Mouse (Mus musculus): ENCODE data around the gene Chn2.
A peak's percentile ranks its signal among the peaks of the same experiment; 100 is the strongest.

Chn2 gene

DNA sequence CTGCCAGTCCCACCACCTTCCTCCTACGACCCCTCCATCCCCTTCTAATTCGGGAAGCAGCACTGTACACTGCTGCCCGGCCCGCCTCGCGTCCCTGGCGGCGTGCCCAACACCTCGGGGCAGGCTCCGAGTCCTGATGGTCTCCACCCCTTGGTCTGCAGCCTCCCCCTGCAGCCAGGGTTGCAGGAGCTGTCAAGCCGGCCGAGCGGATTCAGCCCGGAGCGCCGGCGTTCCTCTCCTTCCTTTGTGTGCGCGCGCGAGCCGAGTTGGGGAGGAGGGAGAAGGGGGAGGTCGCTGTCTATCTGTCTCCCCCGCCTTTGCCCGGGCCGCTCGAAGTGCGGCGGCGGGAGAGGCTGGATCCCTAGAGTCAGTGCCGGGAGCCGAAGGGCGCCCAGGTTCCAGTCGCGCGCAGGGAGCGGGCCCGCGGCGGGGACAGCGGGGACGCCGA lies at the start of gene Chn2:
Gene Chn2, plus strand, starts transcription at position 198 of the 448 bp plus-strand sequence.
- DNase-seq = peak; percentile 51

DNA sequence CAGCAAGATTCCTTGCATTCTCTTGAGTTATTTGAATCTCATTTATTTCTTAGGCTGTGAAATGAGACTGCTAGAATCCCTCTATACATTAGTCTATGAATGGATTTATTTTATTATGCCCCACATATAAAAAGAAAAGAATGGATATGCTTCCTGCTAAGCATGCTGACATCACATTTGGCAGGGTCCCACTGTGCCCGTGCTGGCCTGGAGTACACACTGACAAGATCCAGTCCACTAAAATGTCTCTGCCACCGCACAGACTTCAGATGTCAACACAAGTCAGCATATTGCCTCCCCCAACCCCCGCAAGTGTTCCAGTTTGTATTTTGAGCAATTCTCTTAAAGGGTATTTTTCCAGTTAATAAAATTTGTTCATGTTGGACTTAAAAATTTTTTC lies 47.0 kb upstream of the Chn2 start:
- DNase-seq = no peak

GRCm38 (mm10) chr6:53995519-53995918 lies 43.8 kb upstream of the Chn2 start:
- DNase-seq = peak; percentile 64

- DNase-seq = no peak
Observed at GRCm38 (mm10) chr6:53996226-53996955, 43.0 kb upstream of the Chn2 start.

DNA sequence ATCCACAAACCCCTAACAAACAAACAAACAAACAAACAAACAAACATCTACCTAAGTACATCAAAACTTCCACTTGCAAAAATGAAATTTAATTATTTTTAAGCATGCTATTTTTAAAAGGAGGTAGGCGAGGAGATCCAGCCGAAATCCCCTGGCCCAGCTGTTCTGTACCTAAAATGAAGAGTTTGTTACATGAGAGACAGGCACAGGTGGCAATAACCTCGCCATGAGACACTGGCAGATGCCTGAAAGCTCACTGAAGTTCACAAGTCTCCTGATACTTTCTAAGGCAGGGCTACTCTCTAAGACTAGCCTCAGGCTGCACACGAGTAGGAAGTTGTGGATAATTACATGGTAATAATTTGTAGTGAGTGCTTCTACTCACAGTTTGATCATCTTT lies 34.1 kb upstream of the Chn2 start:
- DNase-seq = no peak

DNA sequence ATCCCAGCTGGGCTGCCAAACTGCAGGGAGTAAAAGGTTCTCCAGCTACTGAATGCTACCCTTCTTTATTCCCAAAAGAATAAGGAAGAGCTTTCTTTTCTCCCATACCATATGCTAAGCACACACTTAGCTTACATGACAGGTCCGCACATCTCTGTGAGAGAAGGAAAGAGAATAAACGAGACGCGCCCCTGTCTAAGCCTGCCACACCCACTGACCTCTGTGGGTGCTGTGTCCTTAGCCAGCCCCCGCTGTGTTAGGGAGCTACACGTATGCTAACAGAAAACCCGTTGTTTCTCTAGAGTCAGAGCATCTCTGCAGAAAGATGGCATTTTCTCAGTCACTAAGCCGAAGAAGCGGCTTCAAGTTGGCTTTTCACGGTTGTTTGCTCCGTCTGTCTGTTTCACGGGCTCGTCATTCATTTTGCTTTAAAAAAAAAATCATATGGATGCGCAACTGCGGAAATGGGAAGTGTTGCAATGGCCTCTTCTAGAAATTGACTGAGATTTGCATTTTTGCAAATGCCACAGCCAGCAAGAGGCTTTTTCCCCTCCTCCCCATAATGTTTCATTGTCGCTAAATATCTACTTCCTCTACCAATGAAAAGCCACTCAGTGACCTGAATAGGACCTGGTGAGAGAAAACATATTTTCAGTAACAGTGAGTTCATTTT lies 30.8 kb upstream of the Chn2 start:
- no peak for DNase-seq

DNA sequence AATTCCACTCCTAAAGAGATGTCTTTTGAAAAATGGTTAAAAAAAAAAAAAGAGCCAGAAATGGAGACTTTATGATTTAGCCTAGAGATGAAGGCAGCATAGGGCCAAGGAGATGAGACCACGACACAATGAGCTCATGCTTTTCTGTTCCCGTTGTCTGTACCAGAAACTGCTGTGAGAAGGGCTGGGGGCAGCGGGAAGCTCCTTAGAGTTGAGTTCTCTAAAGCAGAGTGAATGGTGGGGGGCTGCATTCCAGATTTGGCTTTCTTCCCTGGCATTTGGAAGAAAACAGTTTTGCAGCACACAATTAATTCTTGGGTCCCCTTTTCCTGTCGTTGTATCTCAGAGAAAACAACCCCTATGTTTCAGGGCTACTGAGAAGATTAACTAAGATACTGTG lies 30.1 kb upstream of the Chn2 start:
- DNase-seq = no peak

DNA sequence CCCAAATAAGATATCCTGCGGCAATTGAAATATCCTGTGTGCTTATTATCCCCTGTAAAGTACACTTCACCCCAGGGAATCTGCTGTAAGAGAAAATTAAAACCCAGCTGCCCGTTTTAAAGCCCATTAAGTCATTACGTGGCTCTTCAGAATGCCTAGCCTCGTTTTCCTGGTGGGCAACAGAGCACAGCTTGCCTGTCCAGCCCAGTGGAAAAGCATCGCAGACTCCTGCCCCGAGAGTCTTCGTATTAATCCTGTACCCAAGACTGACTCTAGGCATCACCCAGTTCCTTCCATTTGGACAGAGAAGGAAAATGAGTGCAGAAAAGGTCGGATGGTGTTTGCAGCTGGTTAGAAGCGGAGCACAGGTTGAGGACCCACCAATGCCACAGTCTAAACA lies 29.0 kb upstream of the Chn2 start:
- no peak for DNase-seq

GRCm38 (mm10) chr6:54012163-54012562 lies 27.2 kb upstream of the Chn2 start:
- DNase-seq = no peak

GRCm38 (mm10) chr6:54018038-54018437 lies 21.3 kb upstream of the Chn2 start:
- DNase-seq = peak; percentile 39

DNA sequence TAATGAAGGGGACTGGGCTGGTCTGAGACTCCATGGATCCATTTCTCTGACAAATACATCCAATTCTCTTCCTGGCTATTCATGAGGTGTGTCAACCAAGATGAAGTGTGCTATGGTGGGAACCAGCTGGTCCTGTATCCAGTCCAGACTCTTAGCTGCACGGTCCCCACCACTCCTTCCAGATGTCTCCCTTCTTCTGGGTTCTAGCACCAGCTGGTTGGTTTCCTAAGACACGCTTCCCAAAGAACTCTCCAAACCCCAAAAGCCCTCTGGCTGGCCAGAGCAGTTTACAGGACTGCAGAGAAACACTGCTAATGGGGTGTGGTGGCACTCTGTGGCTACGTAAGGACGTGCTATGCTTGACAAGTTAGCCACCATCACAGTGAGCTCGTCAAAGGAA lies 20.5 kb upstream of the Chn2 start:
- peak; percentile 84 for DNase-seq

DNA sequence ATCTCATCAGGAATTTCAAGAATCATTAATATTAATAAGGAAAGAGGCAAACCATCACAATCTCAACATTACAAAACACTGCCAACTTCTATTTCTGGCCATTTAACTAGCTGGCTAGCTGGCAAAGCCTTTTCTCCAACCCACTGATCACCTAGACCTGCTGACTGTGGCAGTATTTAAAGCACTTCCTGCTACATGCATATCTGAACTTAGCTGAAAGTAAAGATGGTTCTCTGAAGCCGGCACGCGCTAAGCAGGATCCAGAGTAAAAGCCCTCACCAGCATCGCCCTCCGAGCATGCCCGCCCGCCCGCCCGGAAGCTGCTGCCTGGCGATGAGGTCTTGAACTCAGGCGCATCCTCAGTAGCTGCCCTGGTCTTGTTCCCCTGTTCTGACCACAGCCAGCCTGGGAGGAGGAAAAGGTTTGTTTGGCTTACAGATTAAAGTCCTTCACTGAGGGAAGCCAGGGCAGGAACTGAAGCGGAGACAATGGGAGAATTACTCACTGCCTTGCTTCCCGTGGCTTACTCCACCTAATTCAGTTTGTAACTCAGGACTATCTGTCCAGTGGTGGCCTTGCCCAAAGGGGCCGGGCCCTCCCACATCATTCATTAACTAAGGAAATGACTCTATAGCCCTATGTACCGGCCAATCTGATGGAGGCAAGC lies 18.1 kb upstream of the Chn2 start:
- peak; percentile 70 for DNase-seq

DNA sequence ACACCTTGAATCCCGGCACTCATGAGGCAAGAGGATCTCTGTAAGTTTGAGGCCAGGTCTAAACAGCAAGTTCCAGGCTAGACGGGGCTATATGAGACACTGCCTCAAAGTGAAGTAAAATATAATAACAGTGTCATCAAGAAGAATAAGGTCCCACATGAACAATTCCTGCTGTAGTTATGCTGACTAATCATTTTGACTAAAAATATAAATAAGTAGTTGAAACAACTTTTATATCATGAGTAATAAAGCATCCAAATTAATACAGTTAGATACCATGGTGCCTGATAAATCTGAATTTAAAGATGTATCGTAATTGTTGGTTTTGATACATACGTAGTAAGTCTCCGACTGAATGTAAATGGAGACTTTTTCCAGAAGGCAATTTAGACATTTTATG lies 15.5 kb upstream of the Chn2 start:
- DNase-seq = no peak

DNA sequence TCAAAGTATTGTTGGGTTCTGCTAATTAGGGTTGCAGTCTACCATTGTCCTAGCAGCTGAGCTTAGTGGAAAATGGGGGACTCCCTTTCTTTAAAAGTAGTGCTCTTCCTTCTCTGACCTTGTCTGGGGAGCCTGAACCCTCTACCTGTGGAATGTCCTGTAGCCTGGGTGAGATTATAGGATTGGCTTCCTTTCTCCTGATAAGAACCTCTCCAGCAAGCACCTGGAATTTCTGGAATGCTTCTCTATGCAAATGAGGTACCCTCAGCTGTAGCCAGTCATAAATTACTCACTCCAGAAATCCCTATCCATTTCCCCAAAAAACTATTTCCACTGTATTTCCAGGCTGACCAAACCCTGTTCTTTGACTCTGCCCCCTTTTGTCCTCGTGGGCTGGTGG lies 10.6 kb upstream of the Chn2 start:
- no peak for DNase-seq

DNA sequence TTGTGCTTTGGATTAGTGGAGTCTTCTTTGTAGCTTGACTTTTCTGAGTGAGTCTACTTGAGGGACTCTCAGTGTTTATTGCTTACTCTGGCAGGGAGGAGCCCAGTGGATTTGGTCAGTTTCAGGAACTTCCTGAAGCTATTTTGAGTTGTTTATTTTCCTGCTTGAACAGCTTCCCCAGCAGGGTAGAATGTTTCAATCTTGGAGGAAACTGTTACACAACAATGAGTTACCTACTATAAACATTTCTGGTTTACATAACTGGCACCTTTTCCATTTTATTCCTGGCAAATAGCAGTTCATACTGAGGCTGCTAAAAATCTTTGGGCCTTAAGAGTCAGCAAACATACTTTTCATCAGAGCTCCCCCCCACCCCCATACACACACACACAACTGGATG lies 9.0 kb upstream of the Chn2 start:
- peak; percentile 19 for DNase-seq

GRCm38 (mm10) chr6:54030776-54031175 lies 8.6 kb upstream of the Chn2 start:
- peak; percentile 30 for DNase-seq

- DNase-seq = peak; percentile 86
Observed at GRCm38 (mm10) chr6:54034471-54034870, 4.9 kb upstream of the Chn2 start.

DNA sequence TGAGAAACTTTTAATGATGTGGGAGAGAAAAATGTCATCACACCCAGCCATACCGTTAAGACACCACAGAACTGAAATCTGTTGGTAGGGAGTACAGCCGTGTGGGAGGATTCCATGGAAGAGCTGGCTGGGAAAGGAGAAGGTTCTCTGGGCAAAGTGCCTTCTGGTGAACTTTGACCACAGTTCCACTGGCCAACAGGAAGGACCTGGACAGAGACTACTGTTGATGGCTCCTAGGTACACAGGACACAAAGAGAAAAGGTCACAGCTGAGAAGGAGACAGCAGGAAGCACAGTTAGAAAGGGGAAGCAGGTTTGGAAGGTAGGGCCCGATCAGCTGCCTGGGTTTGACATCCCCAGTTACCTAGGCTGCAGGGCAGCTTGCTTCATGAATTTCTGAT lies 3.8 kb upstream of the Chn2 start:
- DNase-seq = no peak

DNA sequence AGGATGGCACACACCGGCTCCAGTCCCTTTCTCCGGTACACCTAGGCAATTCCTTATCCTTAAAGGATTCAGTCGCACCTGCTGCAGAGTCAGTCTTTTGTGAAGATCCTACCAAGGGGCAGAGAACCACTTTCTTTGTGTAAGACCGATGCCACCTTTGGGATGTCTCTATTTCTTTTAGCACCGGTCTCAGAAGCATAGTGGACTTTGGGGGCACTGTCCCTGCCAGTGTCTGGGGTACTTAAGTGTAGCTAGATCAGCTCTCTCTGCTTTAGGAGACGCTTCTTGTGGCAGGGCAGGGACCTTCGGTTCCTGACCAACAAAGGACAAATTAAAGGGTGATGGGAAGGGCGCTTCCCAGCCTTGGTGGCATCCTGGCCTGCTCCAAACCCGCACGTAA lies 488 bp upstream of the Chn2 start:
- no peak for DNase-seq

- DNase-seq = peak; percentile 66
Observed at GRCm38 (mm10) chr6:54039805-54040447, 572 bp downstream of the Chn2 start.

DNA sequence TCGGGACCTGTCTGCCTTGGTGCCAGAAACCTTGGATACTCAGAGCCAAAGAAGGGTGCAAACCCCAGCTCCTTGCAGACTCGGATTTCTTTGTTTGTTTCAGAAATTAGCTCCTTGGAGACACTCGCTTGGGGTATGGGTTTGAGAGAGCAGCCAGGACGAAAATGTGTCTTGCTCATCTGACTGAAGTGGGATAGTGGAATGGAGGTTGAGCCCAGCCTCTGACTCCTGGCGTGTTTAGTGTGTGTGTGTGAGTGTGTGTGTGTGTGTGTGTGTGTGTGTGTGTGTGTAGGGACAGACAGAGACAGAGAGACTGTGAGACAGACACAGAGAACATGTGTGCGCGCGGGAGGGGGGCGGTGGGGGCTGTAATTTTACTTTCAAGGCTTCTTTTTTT lies 1.1 kb downstream of the Chn2 start:
- no peak for DNase-seq

GRCm38 (mm10) chr6:54041386-54042043 lies 2.2 kb downstream of the Chn2 start:
- no peak for DNase-seq

GRCm38 (mm10) chr6:54042142-54042541 lies 2.8 kb downstream of the Chn2 start:
- no peak for DNase-seq

Measured in lung, postnatal 36 days (tissue).